Mouse (Mus musculus) adrenal gland, adult 18-20 months (tissue): ENCODE data around the gene Tbxa2r. TPM values are rescaled to one million over a fixed set of nuclear protein-coding genes. Genes with fewer than 3 reads are reported as not detected.

Experiments
- DNase-seq, 2 experiments: peaks; one replicate each; pipeline ENCODE4 v3.0.0; 2021 to 2022; ENCODE audit warnings: low spot score in 2 of 2
- total RNA-seq, 2 experiments: library from RNA; stranded (reverse); gene quantifications; 1 replicate in 1 of 2; 2 replicates in 1 of 2; pipeline ENCODE4 v1.2.3; 2021

Tbxa2r gene
- total RNA-seq, 2 experiments from 2014 or later = 23.3 to 29.2 TPM

DNA sequence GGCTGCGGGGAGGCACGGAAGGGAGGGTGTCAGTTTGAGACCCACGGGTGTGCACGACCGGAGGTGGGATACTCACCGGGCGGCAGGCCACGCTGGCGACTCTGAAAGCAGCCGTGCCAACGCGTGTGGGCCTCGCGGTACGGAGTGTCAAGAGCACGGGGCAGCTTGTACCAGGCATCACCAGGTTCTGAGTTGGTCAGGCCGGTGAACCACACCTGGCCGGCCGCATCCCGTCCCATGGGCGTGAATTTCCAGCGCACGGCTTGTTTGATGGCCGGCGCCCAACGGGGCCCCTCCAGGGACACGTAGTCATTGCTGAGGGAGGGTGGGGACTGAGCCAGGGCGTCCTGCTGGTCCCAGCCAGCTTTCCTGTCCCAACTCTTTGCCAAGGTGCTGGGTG is 36.1 kb downstream of the Tbxa2r start:
- no peak for DNase-seq

DNA sequence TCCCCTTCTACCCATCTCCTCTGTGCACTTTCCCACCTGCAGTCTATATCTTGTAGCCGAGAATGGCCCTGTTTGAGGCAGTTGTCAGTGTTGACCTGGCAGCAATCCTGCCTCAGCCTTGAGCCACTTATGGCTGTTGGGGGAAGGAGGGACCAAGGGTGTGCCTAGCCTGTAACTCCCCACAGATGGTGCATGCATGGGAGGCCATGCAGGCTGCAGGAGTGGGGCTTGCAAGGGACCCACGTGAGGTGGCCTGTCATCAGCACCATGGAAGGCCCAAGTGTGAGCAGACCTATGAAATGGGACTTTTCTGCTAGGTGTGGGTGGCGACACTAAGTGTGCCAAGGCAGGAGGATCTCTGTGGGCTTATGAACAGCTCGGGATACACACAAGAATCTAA is 36.5 kb downstream of the Tbxa2r start:
- DNase-seq = no peak

DNA sequence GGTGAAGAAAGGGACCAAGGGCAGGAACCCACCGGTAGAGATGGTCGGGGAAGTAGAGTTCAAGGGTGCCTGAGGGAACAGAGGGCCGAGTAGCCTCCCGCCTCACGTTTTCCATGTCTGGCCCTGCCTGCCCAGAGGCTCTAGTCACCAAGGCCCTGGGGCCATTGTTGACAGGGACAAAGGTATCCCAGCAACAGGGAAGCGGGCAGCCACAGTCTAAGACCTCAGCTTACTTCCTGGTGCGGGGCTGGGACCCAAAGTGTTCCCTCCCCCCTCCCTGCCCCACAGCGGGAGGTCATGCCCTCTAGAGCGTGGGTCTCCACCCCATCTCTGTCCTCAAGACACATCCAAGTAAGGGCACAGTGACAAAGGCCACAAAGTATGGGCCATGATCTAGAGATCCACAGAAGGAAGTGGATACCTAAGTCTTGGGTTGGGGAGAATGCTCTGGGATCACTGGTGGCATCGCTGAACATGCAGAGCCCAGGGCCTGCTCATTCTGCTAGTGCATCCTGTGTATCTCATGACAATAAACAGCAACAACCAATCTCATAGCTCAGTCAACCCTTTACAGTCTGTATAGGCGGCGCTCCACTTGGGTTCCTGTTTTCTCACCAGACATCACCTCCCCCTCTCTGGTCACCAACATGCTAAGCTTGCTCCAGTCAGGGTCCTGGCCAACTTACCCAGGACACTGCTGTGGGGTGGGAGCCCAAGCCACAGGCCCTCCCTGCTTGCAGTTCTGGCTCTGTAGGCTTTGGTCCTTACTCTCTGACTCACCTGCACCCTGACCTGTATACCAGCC is 37.3 kb downstream of the Tbxa2r start, which contains the start of gene 4930404N11Rik:
Gene 4930404N11Rik (minus strand): TSS at position 145 of the 805 bp plus-strand sequence.
- no peak for DNase-seq

DNA sequence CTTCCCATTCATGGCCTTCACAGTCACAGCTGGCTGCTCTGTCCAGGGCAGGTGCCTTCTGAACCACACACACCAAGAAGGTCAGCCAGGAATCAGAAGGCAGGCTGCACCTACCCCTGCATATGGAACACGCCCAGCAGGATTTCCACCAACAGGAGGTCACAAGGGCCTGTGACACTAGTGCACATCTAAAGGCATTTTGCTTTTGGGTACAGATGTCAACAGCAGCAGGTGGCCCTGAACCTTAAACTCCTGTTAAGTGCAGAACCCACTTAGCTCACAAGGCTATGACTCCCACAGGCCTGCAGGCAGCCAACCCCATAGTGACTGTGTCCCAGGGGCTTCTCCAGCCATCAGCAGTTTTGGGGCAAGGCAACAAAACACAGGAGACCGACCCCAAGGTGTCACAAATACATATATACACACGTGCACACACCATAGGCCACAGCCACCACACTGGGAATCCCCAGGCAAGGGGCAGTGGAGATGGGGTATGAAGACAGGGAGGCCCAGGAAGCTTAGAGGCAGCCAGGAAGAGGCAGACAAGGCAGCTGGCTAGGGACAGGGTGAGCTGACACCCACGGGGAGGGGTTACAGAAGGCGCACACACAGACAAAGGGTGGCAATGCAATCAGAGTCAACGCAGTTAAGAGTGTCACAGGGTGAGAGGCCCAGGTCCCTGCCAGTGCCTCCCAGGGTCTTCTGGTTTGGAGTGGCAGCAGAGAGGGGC is 38.1 kb downstream of the Tbxa2r start:
- no peak for DNase-seq

DNA sequence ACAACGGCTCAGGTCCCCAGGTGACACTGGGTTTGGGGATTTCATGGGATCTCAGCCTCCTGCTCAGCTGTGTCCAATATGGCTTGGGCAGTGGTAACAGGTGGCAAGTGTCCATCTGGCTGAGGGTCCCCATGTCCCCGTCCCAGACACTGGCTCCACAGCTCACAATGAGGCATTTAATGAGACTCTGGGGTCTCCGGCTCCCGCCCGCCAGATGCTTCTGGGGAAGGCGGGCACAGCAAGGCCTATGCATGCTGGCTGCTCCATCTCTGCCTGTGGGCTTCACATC is 38.6 kb downstream of the Tbxa2r start:
- no peak for DNase-seq

DNA sequence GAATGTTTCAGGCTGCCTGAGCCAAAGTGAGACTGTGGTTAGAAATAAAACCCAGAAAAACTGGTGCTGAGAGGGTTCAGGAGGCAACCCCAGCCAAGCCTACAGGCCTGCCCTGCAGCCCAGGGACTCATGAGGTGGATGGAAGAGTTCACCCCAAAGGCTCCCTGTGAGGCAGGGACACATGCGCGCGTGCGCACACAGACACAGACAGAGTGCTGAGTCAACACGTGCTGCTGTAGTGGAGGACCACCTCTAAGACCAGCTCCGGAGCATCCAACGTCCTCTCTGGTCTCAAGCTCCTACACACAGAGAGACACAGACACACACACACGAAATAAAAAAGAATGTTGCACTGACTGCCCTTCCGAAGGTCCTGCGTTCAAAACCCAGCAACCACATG is 46.8 kb downstream of the Tbxa2r start:
- no peak for DNase-seq

DNA sequence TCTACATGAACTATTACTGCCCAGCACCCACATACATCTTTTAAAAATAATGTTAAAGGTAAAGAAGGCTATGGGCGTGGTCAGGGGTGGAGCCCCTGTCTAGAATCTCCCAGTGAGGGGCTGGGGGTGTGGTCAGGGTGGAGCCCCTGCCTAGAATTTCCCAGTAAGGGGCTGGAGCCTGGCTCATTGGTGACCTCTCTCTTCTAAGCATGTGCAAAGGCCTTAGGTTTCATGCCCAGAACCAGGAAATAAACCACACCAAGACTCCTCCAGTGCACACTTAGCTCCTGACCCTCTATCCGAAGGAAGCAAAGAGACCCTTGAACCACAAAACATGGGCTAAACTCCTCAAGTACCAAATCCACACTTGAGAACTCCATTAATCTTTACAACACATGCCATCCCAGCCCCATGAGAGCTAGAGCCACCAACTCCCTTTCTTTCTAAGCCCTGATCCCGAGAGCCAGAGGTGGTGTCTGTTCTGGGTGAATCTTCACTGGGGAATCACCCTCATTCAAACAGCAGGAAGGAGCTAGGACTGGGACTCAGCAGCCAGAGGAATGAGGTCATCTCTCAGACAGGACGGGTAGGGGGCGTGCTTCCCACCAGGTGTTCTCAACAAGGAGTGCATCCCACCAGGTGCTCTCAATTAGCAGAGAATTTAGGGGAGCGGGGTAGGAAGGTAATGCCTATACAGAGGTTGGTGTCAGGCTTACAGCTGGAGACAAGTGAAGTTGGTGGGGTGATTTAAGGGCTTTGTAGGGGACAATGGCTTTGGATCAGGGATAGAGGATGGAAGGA is 48.2 kb downstream of the Tbxa2r start:
- no peak for DNase-seq

DNA sequence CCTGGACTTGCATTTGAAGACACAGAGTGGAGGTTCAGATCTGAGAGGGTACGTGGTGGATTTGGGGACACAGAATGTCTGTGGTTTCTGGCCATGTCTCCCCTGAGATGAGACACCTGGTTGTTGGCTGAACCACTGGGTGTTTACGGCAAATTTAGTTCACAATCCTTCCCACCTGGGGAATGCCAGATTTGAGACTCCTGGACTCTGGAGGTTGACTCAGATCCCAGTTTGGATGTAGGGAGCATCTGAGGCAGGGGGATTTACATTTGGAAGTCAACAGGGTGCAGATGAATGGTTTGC is 48.8 kb downstream of the Tbxa2r start:
- DNase-seq = no peak

DNA sequence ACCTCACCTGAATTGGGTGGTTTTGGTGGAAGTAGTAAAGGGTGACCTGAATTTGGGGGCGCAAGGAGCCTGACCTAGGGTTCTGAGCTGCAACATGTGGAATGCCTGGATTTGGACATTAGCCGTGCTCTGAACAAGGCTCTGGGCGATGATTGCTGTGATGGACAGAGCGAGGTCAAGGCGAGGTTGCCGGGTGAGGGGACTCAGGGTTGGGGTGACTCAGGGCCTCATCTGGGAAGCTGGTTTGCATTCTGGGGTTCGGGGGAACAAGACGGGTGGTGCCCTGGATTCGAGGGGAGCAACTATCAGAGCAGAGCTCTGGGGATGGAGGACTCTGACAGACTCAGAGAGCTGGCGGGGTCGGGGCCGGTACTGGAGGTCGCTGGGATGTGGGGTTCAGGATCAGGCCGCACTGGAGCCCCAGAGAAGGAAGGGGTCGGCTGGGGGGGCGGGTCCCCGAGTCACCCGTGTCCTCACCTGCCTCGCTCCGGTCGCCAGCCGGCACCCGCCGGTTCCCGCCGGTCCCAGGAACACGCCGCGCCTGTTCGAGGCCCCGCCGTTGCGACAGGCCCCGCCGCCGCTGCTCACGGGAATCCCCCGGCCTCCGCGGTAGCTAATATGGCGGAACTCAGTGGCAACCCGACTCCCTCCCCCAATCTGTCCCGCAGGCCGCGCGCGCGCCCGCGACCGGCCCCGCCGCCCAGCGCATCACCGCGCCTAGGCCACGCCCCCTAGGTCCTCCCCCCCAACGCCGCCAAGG is 49.4 kb downstream of the Tbxa2r start, which contains the start of gene Fzr1:
Gene Fzr1 (minus strand): TSS at position 724 of the 760 bp plus-strand sequence.
- no peak for DNase-seq

DNA sequence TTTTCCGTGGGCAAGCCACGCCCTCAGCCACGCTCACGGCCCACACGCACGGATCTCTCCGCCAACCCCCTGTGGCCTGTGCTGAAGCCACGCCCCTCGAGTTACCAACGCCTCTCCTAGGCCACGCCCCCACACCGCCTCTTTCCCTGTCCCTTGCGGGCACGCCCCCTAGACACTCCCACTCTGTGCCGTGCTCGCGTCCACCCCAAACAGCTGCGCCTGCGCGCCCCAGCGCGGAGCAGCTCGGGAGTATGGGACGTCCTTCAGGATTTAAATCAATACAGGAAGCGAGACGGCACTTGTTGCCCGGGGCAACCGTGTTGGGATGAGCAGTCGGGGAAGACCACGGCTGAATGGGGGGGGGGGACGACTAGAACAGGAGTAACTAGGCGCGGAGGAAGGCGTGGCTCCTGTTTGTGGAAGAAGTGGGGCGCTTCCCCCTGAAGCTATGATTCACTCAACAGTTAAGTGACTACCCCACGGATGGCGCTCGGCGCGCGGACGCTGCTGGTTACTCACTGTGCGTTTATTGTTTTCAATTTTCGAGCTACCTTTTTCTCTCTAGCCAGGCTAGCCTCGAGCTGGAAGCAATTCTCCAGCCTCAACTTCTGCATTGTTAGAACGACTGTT is 50.1 kb downstream of the Tbxa2r start:
- peak; percentile 100 for DNase-seq

DNA sequence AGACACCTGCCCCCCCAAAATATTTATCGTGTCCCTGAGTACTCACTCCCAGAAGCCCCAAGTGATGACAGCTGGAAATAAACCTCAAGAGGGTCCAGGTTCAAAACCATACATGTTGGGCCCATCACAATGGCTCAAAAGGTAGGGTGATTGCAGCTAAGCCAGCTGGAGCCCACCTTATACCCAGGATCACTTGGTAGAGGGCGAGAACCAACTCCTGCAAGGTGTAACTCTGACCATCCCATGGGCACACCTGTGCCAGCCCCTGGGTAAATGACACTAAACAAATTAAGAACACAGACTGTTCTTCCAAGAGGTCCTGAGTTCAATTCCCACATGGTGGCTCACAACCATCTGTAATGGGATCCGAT is 50.6 kb downstream of the Tbxa2r start:
- no peak for DNase-seq

DNA sequence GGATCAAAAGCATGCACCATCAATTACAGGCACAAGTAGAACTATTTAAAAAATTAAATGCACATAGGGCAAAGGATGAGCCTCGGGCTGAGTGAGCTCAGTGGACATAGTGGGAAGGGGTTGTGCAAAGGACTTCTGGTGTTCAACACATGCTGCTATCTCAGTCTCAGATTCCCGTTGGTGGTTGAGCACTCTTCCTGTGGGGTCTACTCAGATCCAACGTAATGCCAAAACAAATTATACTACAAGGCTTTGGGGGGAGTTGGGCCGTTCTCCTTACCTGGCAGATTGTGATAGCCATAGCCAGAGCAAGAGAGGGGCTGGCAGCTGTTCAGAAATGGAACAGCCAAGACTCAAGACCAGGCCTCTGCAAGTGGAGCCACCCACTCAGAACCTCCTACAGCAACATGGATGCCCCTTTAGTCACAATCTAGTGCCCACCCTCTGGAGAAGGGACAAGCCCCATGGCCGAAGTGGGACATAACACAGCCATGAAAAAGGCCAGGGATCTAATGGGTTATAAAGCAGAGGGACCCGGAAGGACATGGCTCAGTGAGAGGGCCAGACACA is 51.4 kb downstream of the Tbxa2r start:
- DNase-seq = no peak

DNA sequence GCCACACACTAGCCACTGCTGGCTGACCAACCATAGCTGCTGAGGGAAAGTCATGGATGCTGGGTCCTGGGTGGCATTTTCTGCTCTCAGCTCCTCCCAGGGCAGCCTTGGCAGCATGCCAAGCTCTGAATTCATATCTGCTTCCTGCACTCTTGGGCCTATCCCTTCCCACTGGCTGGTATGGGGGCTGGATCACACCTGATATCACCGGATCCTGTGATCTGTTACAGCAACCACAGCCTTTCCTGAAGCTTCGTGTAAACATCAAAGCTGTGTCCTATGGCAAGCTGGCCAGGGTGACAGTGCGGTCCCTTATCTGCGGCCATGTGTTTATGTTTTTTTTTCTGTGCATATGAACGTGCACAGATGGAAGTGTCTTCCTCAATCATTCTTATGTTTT is 53.5 kb downstream of the Tbxa2r start:
- no peak for DNase-seq

DNA sequence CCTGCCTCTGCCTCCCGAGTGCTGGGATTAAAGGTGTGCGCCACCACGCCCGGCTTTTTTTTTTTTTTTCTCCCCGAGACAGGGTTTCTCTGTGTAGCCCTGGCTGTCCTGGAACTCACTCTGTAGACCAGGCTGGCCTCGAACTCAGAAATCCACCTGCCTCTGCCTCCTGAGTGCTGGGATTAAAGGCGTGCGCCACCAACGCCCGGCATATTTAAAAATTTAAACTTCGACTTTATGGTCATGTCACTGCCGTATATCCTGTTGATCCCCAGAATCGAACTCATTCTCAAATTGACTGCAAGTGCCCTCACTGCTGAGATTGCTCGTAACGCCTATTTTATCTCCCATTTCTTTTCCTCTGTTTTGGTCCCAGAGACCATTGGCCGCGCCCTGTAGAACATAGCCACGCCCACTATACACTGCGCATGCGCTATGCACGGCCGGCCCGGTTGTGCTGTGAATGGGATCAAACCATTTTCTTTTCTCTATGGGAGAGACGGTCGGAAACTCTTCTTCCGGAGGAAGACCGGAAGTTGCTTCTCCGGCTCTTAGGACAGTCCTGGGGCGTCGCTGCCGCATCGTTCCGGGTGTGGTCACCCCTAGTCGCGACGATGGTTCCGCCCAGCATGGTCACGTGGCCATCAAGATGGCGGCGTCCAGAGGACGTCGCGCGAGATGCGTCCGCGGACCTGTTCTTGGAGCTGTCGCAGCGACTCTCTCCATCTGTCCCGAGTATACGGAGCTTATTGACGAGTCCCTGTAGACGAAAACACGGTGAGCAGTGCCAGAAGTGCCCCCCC is 55.5 kb downstream of the Tbxa2r start, which contains the start of the genes Dohh and Gm48551:
Gene Dohh (plus strand): TSS at position 627 of the 803 bp plus-strand sequence.
Gene Gm48551 (plus strand): TSS at position 665 of the 803 bp plus-strand sequence.
- peak; percentile 99 for DNase-seq

DNA sequence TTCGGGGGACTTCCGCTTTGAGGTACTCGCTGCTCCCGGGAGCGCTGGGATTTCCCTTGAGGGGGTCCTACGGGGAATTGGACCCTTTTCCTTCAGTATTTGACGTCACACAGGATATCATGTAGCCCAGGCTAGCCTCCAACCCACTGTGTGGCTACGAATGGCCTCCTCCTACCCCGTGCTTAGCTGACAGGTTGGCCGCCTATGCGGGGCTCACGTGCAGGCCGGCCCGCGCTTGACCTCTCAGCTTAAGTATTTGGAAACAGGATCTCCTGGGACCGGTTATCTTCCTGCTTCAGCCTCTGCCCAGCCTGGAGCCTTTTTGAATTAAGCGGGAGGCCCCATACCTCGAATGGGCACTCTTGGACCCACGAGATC is 56.1 kb downstream of the Tbxa2r start:
- DNase-seq = no peak
